ENCODE assay signal across 21 mouse cellular contexts in the genomic region with DNA sequence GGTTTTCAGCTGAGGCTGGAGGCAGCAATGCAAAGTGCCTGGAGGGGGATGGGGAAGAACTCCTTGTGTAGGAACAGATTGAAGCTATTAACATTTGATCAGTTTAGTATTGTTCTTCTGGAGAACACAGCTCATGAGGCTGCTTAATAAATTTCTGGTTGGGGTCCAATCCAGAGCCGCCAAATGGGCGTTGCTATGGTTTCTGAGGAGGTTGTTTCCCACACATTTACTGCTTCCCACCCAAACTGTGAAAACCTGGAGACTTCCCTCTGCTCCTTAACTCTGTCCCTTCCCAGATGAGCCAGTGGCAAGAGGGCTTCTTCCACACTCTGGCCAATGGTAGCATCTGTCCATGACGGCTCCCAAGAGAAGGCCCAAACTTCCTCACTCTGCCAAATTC.
A peak's percentile ranks its signal among the peaks of the same experiment; 100 is the strongest.
DNase-seq lines count a peak whose midpoint lies in the region; ATAC-seq lines count a peak whose summit lies in the region.
"Had no signal": no experiment of that assay in that cellular context is flagged by ENCODE, and none has a peak within 500 bp of the region (broad histone marks: within the 10 kb centered on the region; RNA-seq: fewer than 3 reads in every experiment).

No protein-coding gene starts in this region.

- no peak overlapping the region for H3K4me2 ChIP-seq in forebrain, embryonic 15.5 days (replicated peaks)
- H3K4me2 ChIP-seq in forebrain, embryonic 14.5 days (ENCODE audit: low read length) = no peak overlapping the region
- no peak overlapping the region for H3K4me2 ChIP-seq in kidney, embryonic 14.5 days (replicated peaks; ENCODE audit: low read depth, low read length)
- H3K4me2 ChIP-seq in embryonic facial prominence, embryonic 12.5 days (replicated peaks) = no peak overlapping the region
- no peak overlapping the region for H3K4me2 ChIP-seq in limb, embryonic 15.5 days
- H3K4me2 ChIP-seq: heart, embryonic 11.5 days; hindbrain, embryonic 15.5 days; midbrain, embryonic 13.5 days had no signal

- no peaks in the 10 kb centered on the region for H3K36me3 ChIP-seq in forebrain, embryonic 15.5 days
- H3K36me3 ChIP-seq in forebrain, embryonic 14.5 days (ENCODE audit: control insufficient read depth, insufficient read depth, low read length) = no peaks in the 10 kb centered on the region
- H3K36me3 ChIP-seq in kidney, embryonic 14.5 days (ENCODE audit: control insufficient read depth, insufficient read depth, low read length) = no peaks in the 10 kb centered on the region
- H3K36me3 ChIP-seq in embryonic facial prominence, embryonic 12.5 days = no peaks in the 10 kb centered on the region
- H3K36me3 ChIP-seq in limb, embryonic 15.5 days = no peaks in the 10 kb centered on the region
- H3K36me3 ChIP-seq: hindbrain, embryonic 15.5 days; midbrain, embryonic 13.5 days had no signal

- no peaks in the 10 kb centered on the region for H3K27me3 ChIP-seq in forebrain, embryonic 15.5 days
- H3K27me3 ChIP-seq in forebrain, embryonic 14.5 days (replicated peaks; ENCODE audit: control insufficient read depth, insufficient read depth, low read length) = no peaks in the 10 kb centered on the region
- no peaks in the 10 kb centered on the region for H3K27me3 ChIP-seq in kidney, embryonic 14.5 days (ENCODE audit: control insufficient read depth, insufficient read depth, low read length)
- H3K27me3 ChIP-seq in embryonic facial prominence, embryonic 12.5 days = no peaks in the 10 kb centered on the region
- no peaks in the 10 kb centered on the region for H3K27me3 ChIP-seq in limb, embryonic 15.5 days
- H3K27me3 ChIP-seq: CH12.LX; hindbrain, embryonic 15.5 days had no signal

- 60% methylated on average over 3 of the region's 3 CpGs for WGBS in forebrain, embryonic 15.5 days
- WGBS in forebrain, embryonic 14.5 days = 72% methylated on average over 3 of the region's 3 CpGs
- 47% methylated on average over 3 of the region's 3 CpGs for WGBS in kidney, embryonic 14.5 days
- 61% methylated on average over 3 of the region's 3 CpGs for WGBS in embryonic facial prominence, embryonic 12.5 days
- WGBS in limb, embryonic 15.5 days = 47% methylated on average over 3 of the region's 3 CpGs

- no peak overlapping the region for H3K27ac ChIP-seq in forebrain, embryonic 15.5 days (replicated peaks)
- H3K27ac ChIP-seq in forebrain, embryonic 14.5 days (ENCODE audit: low read depth, low read length) = no peak overlapping the region
- no peak overlapping the region for H3K27ac ChIP-seq in kidney, embryonic 14.5 days (ENCODE audit: low read depth, low read length)
- H3K27ac ChIP-seq in embryonic facial prominence, embryonic 12.5 days = 0 out of 2 replicates have a peak overlapping the region, but pooled peaks have one; percentile 12
- H3K27ac ChIP-seq in limb, embryonic 15.5 days = peak overlapping the region; percentile 69
- H3K27ac ChIP-seq: hindbrain, embryonic 15.5 days; liver, embryonic 14.5 days; midbrain, embryonic 13.5 days had no signal

- H3K4me3 ChIP-seq in forebrain, embryonic 15.5 days = no peak overlapping the region
- no peak overlapping the region for H3K4me3 ChIP-seq in forebrain, embryonic 14.5 days (ENCODE audit: low read depth, low read length)
- no peak overlapping the region for H3K4me3 ChIP-seq in kidney, embryonic 14.5 days (ENCODE audit: low read length)
- no peak overlapping the region for H3K4me3 ChIP-seq in embryonic facial prominence, embryonic 12.5 days
- H3K4me3 ChIP-seq in limb, embryonic 15.5 days = no peak overlapping the region
- H3K4me3 ChIP-seq: hindbrain, embryonic 15.5 days; midbrain, embryonic 13.5 days had no signal

- no peak for DNase-seq in forebrain, embryonic 14.5 days (ENCODE audit: low spot score)
- no peak for DNase-seq in kidney, adult 18-20 months
- DNase-seq in retina, embryonic 14.5 days (ENCODE audit: low spot score) = no peak
- DNase-seq: adrenal gland, adult 8-10 months; cerebellum, adult 11 months; cerebellum, postnatal 14 days; embryo, embryonic 11 days; heart, postnatal 14 days; kidney, adult 8-10 months; kidney, postnatal 36 days; retina, postnatal 1 day; thymus, postnatal 36 days had no signal

- peak; percentile 38; the same call in 1 of the 2 replicates for ATAC-seq in forebrain, embryonic 15.5 days (replicated peaks)
- no peak for ATAC-seq in forebrain, embryonic 14.5 days
- 0 out of 2 replicates have a peak, but pooled peaks have one; percentile 26 for ATAC-seq in kidney, embryonic 14.5 days (ENCODE audit: low FRiP score, low TSS enrichment)
- ATAC-seq in embryonic facial prominence, embryonic 12.5 days (ENCODE audit: insufficient number of reproducible peaks, insufficient read depth, low FRiP score, low TSS enrichment) = no peak
- peak; percentile 82; the same call in 1 of the 2 replicates for ATAC-seq in limb, embryonic 15.5 days (ENCODE audit: insufficient number of reproducible peaks, low FRiP score, low TSS enrichment, low read depth)
- ATAC-seq: midbrain, embryonic 13.5 days had no signal

- no peaks in the 10 kb centered on the region for H3K9me3 ChIP-seq in forebrain, embryonic 15.5 days
- no peaks in the 10 kb centered on the region for H3K9me3 ChIP-seq in forebrain, embryonic 14.5 days (replicated peaks; ENCODE audit: control insufficient read depth, low read length)
- H3K9me3 ChIP-seq in kidney, embryonic 14.5 days (ENCODE audit: control insufficient read depth, low read length) = no peaks in the 10 kb centered on the region
- no peaks in the 10 kb centered on the region for H3K9me3 ChIP-seq in embryonic facial prominence, embryonic 12.5 days
- H3K9me3 ChIP-seq in limb, embryonic 15.5 days = no peaks in the 10 kb centered on the region
- H3K9me3 ChIP-seq: hindbrain, embryonic 15.5 days; midbrain, embryonic 13.5 days had no signal

- H3K4me1 ChIP-seq in forebrain, embryonic 15.5 days = peaks cover 3% of the 10 kb centered on the region
- 0 out of 2 replicates have a peak, but pooled peaks cover 4% of the 10 kb centered on the region for H3K4me1 ChIP-seq in forebrain, embryonic 14.5 days (ENCODE audit: control insufficient read depth, insufficient read depth, low read length)
- H3K4me1 ChIP-seq in kidney, embryonic 14.5 days (ENCODE audit: control insufficient read depth, insufficient read depth, low read length) = peaks cover under 1% of the 10 kb centered on the region; the same call in 1 of the 2 replicates
- peaks cover 19% of the 10 kb centered on the region for H3K4me1 ChIP-seq in embryonic facial prominence, embryonic 12.5 days
- peaks cover 45% of the 10 kb centered on the region for H3K4me1 ChIP-seq in limb, embryonic 15.5 days

- H3K9ac ChIP-seq in forebrain, embryonic 15.5 days (replicated peaks) = no peak overlapping the region
- no peak overlapping the region for H3K9ac ChIP-seq in forebrain, embryonic 14.5 days (ENCODE audit: low read length)
- H3K9ac ChIP-seq in kidney, embryonic 14.5 days (ENCODE audit: low read depth, low read length) = no peak overlapping the region
- H3K9ac ChIP-seq in embryonic facial prominence, embryonic 12.5 days = no peak overlapping the region
- H3K9ac ChIP-seq in limb, embryonic 15.5 days = no peak overlapping the region
- H3K9ac ChIP-seq: hindbrain, embryonic 15.5 days; liver, embryonic 14.5 days; midbrain, embryonic 13.5 days had no signal

Comparison
In these comparisons a context has a peak if more than half of its experiments do, and no peak if none do; other contexts are left out.
1. ATAC-seq: peak in forebrain, embryonic 15.5 days (single experiment), kidney, embryonic 14.5 days (single experiment) and limb, embryonic 15.5 days (single experiment); none in forebrain, embryonic 14.5 days (single experiment) and embryonic facial prominence, embryonic 12.5 days (single experiment).
2. H3K27ac ChIP-seq: peak in embryonic facial prominence, embryonic 12.5 days (single experiment) and limb, embryonic 15.5 days (single experiment); none in forebrain, embryonic 15.5 days (single experiment), forebrain, embryonic 14.5 days (single experiment) and kidney, embryonic 14.5 days (single experiment).